Mouse (Mus musculus): ENCODE results near the gene Stat5a. TPM values are rescaled to one million over a fixed set of nuclear protein-coding genes. Genes with fewer than 3 reads are reported as not detected.

Stat5a gene
- polyA plus RNA-seq (2014; fragmentation: Illumina TruSeq; extraction: RNeasy Lipid Tissue Mini Kit (QIAGEN cat#74804); ENCODE audit: low read depth, low replicate concordance), result 5.2 TPM

DNA sequence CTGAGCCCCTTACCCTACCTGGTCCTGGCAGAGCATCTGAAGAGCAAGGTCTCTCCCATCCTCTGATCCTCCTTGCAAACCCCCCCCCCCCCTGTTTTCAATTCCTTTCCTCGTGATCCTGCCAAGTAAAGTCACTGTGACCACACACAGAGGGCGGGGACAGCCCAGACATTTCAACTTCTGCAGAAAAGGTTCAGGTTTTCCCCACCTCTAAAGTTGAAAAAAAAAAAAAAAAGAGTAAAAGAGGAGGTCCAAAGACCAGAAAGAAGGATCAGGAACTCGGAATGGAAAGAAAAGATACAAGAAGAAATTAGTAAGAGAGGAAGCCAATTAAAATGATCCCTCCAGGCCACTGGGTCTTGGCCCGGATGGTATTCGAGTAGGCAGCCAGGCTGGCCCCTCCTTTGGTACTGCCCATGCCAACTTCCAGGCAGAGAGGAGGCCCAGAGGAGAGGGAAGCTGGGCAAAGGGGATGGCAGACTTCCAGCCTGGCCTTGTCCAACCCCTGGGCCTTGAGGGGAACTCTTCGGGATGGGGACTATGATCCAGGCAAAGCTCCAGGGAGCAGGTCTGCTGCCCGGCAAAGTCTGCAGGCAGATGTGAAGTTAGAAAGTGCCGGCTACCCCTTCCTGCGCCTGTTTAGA, at the start of gene Stat5a:
TSS of gene Stat5a (plus strand) at position 417 of the 644 bp plus-strand sequence.

DNA sequence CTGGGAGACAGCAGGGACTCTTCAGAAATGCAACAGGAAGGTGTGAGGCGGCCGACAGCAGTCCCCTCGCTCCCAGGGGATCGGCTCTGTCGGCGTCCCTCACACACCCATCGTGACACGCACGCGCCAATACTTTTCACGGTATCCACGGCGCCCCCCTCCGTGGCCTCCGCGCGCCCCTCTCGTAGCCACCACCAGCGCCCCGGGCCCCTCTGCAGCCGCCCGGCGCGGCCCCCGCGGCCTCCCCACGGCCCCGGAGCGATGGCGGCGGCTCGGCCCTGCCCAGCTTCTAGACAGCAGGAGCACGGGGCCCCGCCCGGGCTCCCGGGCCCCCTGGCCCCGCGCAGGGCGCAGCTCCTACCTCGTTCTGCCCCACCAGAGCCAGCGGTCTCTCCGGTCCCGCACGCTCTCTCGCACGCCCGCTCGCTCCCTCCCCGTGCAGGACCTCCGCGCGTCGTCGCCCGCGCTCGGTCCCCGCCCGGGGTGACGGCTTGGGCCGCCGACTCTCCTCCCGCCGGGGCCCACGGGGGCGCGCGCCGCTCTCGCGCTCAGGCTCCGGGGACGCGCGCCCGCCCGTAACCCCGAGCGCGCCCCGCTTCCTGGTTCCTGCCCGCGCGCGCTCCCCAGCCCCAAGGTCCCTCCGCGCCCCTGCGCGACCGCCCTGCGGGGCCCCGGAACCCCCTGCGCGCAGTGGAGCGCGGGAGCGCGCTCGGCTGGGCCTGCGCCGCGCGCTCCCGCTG, 8.9 kb upstream of the Stat5a start, which contains the start of gene Stat5b:
TSS of gene Stat5b (minus strand) at position 687 of the 740 bp plus-strand sequence.

Other genes with a start within 250 kb of the Stat5a start
- gene Nkiras2, start 240.1 kb upstream of the Stat5a start, polyA plus RNA-seq (2014; fragmentation: Illumina TruSeq; extraction: RNeasy Lipid Tissue Mini Kit (QIAGEN cat#74804); ENCODE audit: low read depth, low replicate concordance), result 2.7 TPM
- gene Dnajc7, start 239.2 kb upstream of the Stat5a start, polyA plus RNA-seq (2014; fragmentation: Illumina TruSeq; extraction: RNeasy Lipid Tissue Mini Kit (QIAGEN cat#74804); ENCODE audit: low read depth, low replicate concordance), result 169 TPM
- gene Zfp385c, start 166.9 kb upstream of the Stat5a start, polyA plus RNA-seq (2014; fragmentation: Illumina TruSeq; extraction: RNeasy Lipid Tissue Mini Kit (QIAGEN cat#74804); ENCODE audit: low read depth, low replicate concordance), result not detected
- gene Dhx58, start 155.1 kb upstream of the Stat5a start, polyA plus RNA-seq (2014; fragmentation: Illumina TruSeq; extraction: RNeasy Lipid Tissue Mini Kit (QIAGEN cat#74804); ENCODE audit: low read depth, low replicate concordance), result 7.8 TPM
- 3.3 TPM for gene Kat2a, start 146.9 kb upstream of the Stat5a start, polyA plus RNA-seq (2014; fragmentation: Illumina TruSeq; extraction: RNeasy Lipid Tissue Mini Kit (QIAGEN cat#74804); ENCODE audit: low read depth, low replicate concordance)
- gene Hspb9, start 145.5 kb upstream of the Stat5a start, polyA plus RNA-seq (2014; fragmentation: Illumina TruSeq; extraction: RNeasy Lipid Tissue Mini Kit (QIAGEN cat#74804); ENCODE audit: low read depth, low replicate concordance), result not detected
- 51.3 TPM for gene Rab5c, start 121.1 kb upstream of the Stat5a start, polyA plus RNA-seq (2014; fragmentation: Illumina TruSeq; extraction: RNeasy Lipid Tissue Mini Kit (QIAGEN cat#74804); ENCODE audit: low read depth, low replicate concordance)
- gene Kcnh4, start 99.4 kb upstream of the Stat5a start, polyA plus RNA-seq (2014; fragmentation: Illumina TruSeq; extraction: RNeasy Lipid Tissue Mini Kit (QIAGEN cat#74804); ENCODE audit: low read depth, low replicate concordance), result not detected
- gene Hcrt, start 96.4 kb upstream of the Stat5a start, polyA plus RNA-seq (2014; fragmentation: Illumina TruSeq; extraction: RNeasy Lipid Tissue Mini Kit (QIAGEN cat#74804); ENCODE audit: low read depth, low replicate concordance), result not detected
- gene Ghdc, start 88.4 kb upstream of the Stat5a start, polyA plus RNA-seq (2014; fragmentation: Illumina TruSeq; extraction: RNeasy Lipid Tissue Mini Kit (QIAGEN cat#74804); ENCODE audit: low read depth, low replicate concordance), result 4.3 TPM
- gene Stat5b, start 8.6 kb upstream of the Stat5a start, polyA plus RNA-seq (2014; fragmentation: Illumina TruSeq; extraction: RNeasy Lipid Tissue Mini Kit (QIAGEN cat#74804); ENCODE audit: low read depth, low replicate concordance), result 11.6 TPM
- 18.6 TPM for gene Stat3, start 80.2 kb downstream of the Stat5a start, polyA plus RNA-seq (2014; fragmentation: Illumina TruSeq; extraction: RNeasy Lipid Tissue Mini Kit (QIAGEN cat#74804); ENCODE audit: low read depth, low replicate concordance)
- 126 TPM for gene Cavin1, start 111.5 kb downstream of the Stat5a start, polyA plus RNA-seq (2014; fragmentation: Illumina TruSeq; extraction: RNeasy Lipid Tissue Mini Kit (QIAGEN cat#74804); ENCODE audit: low read depth, low replicate concordance)
- gene Atp6v0a1, start 150.1 kb downstream of the Stat5a start, polyA plus RNA-seq (2014; fragmentation: Illumina TruSeq; extraction: RNeasy Lipid Tissue Mini Kit (QIAGEN cat#74804); ENCODE audit: low read depth, low replicate concordance), result 131 TPM
- gene Naglu, start 210.7 kb downstream of the Stat5a start, polyA plus RNA-seq (2014; fragmentation: Illumina TruSeq; extraction: RNeasy Lipid Tissue Mini Kit (QIAGEN cat#74804); ENCODE audit: low read depth, low replicate concordance), result 0.76 TPM
- gene Hsd17b1, start 219.1 kb downstream of the Stat5a start, polyA plus RNA-seq (2014; fragmentation: Illumina TruSeq; extraction: RNeasy Lipid Tissue Mini Kit (QIAGEN cat#74804); ENCODE audit: low read depth, low replicate concordance), result not detected
- gene Coasy, start 223.2 kb downstream of the Stat5a start, polyA plus RNA-seq (2014; fragmentation: Illumina TruSeq; extraction: RNeasy Lipid Tissue Mini Kit (QIAGEN cat#74804); ENCODE audit: low read depth, low replicate concordance), result 5.5 TPM
- 51.7 TPM for gene Mlx, start 227.9 kb downstream of the Stat5a start, polyA plus RNA-seq (2014; fragmentation: Illumina TruSeq; extraction: RNeasy Lipid Tissue Mini Kit (QIAGEN cat#74804); ENCODE audit: low read depth, low replicate concordance)
- 4.3 TPM for gene Psmc3ip, start 236.1 kb downstream of the Stat5a start, polyA plus RNA-seq (2014; fragmentation: Illumina TruSeq; extraction: RNeasy Lipid Tissue Mini Kit (QIAGEN cat#74804); ENCODE audit: low read depth, low replicate concordance)